Mouse (Mus musculus): Measurements from ENCODE around the gene Sim2. TPM values are rescaled to one million over a fixed set of nuclear protein-coding genes. Genes with fewer than 3 reads are reported as not detected.

Sim2 gene
- polyA plus RNA-seq, 1 experiment from 2014 or later = not detected

- H3K4me2 ChIP-seq (ENCODE audit: low read depth, low read length) = no peak overlapping the region
- 3% methylated on average over 12 of the region's 12 CpGs for whole genome bisulfite sequencing (ENCODE audit: insufficient replicate concordance)
- H3K36me3 ChIP-seq (ENCODE audit: control insufficient read depth, insufficient read depth) = no peaks in the 10 kb centered on the region
- no peak overlapping the region for H3K9ac ChIP-seq (ENCODE audit: low read depth, low read length)
- H3K27me3 ChIP-seq (ENCODE audit: control insufficient read depth, insufficient read depth, low read depth, low read length) = peaks cover 95% of the 10 kb centered on the region
- no peak for ATAC-seq (ENCODE audit: low read depth)
- no peak overlapping the region for H3K27ac ChIP-seq (ENCODE audit: low read length)
- no peaks in the 10 kb centered on the region for H3K9me3 ChIP-seq (replicated peaks; ENCODE audit: control insufficient read depth, low read length)
- no peaks in the 10 kb centered on the region for H3K4me1 ChIP-seq (ENCODE audit: control insufficient read depth, low read depth, low read length)
- H3K4me3 ChIP-seq (ENCODE audit: low read depth, low read length) = no peak overlapping the region
These were observed 7.9 kb downstream of the Sim2 start for GRCm38 (mm10) chr16:94092511-94093150.

GRCm38 (mm10) chr16:94093151-94093863, 8.6 kb downstream of the Sim2 start:
- no peak overlapping the region for H3K27ac ChIP-seq (ENCODE audit: low read length)
- peaks cover 95% of the 10 kb centered on the region for H3K27me3 ChIP-seq (ENCODE audit: control insufficient read depth, insufficient read depth, low read depth, low read length)
- H3K4me1 ChIP-seq (ENCODE audit: control insufficient read depth, low read depth, low read length) = no peaks in the 10 kb centered on the region
- H3K9me3 ChIP-seq (replicated peaks; ENCODE audit: control insufficient read depth, low read length) = no peaks in the 10 kb centered on the region
- ATAC-seq (ENCODE audit: low read depth) = no peak
- no peak overlapping the region for H3K9ac ChIP-seq (ENCODE audit: low read depth, low read length)
- H3K36me3 ChIP-seq (ENCODE audit: control insufficient read depth, insufficient read depth) = no peaks in the 10 kb centered on the region
- H3K4me2 ChIP-seq (ENCODE audit: low read depth, low read length) = no peak overlapping the region
- no peak overlapping the region for H3K4me3 ChIP-seq (ENCODE audit: low read depth, low read length)
- WGBS (ENCODE audit: insufficient replicate concordance) = 2% methylated on average over 24 of the region's 24 CpGs

GRCm38 (mm10) chr16:94094251-94095108, 9.7 kb downstream of the Sim2 start:
- Histone ChIP-seq H3K9ac (ENCODE audit: low read depth, low read length) (no peak overlapping the region), H3K27ac (ENCODE audit: low read length) (no peak overlapping the region), H3K4me1 (ENCODE audit: control insufficient read depth, low read depth, low read length) (no peaks in the 10 kb centered on the region), H3K4me2 (ENCODE audit: low read depth, low read length) (no peak overlapping the region), H3K36me3 (ENCODE audit: control insufficient read depth, insufficient read depth) (no peaks in the 10 kb centered on the region), H3K27me3 (ENCODE audit: control insufficient read depth, insufficient read depth, low read depth, low read length) (peaks cover 88% of the 10 kb centered on the region), H3K4me3 (ENCODE audit: low read depth, low read length) (no peak overlapping the region), H3K9me3 (replicated peaks; ENCODE audit: control insufficient read depth, low read length) (no peaks in the 10 kb centered on the region)
- ATAC-seq (ENCODE audit: low read depth) = no peak
- 2% methylated on average over 48 of the region's 48 CpGs for WGBS (ENCODE audit: insufficient replicate concordance)

GRCm38 (mm10) chr16:94095109-94095822, 10.5 kb downstream of the Sim2 start:
- Histone ChIP-seq H3K27me3 (ENCODE audit: control insufficient read depth, insufficient read depth, low read depth, low read length) (peaks cover 80% of the 10 kb centered on the region), H3K9ac (ENCODE audit: low read depth, low read length) (no peak overlapping the region)
- WGBS (ENCODE audit: insufficient replicate concordance) = under 1% methylated on average over 26 of the region's 26 CpGs

GRCm38 (mm10) chr16:94096479-94096878, 11.7 kb downstream of the Sim2 start:
- no peak for ATAC-seq (ENCODE audit: low read depth)
- Histone ChIP-seq H3K4me1 (ENCODE audit: control insufficient read depth, low read depth, low read length) (no peaks in the 10 kb centered on the region), H3K27ac (ENCODE audit: low read length) (no peak overlapping the region), H3K4me3 (ENCODE audit: low read depth, low read length) (no peak overlapping the region), H3K36me3 (ENCODE audit: control insufficient read depth, insufficient read depth) (no peaks in the 10 kb centered on the region), H3K9ac (ENCODE audit: low read depth, low read length) (no peak overlapping the region), H3K27me3 (ENCODE audit: control insufficient read depth, insufficient read depth, low read depth, low read length) (peaks cover 72% of the 10 kb centered on the region), H3K4me2 (ENCODE audit: low read depth, low read length) (no peak overlapping the region), H3K9me3 (replicated peaks; ENCODE audit: control insufficient read depth, low read length) (no peaks in the 10 kb centered on the region)
- 4% methylated on average over 14 of the region's 14 CpGs for WGBS (ENCODE audit: insufficient replicate concordance)

More at GRCm38 (mm10) chr16:94095109-94095822, 10.5 kb downstream of the Sim2 start:
- no peaks in the 10 kb centered on the region for H3K9me3 ChIP-seq (replicated peaks; ENCODE audit: control insufficient read depth, low read length)
- H3K4me2 ChIP-seq (ENCODE audit: low read depth, low read length) = no peak overlapping the region
- H3K27ac ChIP-seq (ENCODE audit: low read length) = no peak overlapping the region
- no peak for ATAC-seq (ENCODE audit: low read depth)
- H3K4me1 ChIP-seq (ENCODE audit: control insufficient read depth, low read depth, low read length) = no peaks in the 10 kb centered on the region
- H3K36me3 ChIP-seq (ENCODE audit: control insufficient read depth, insufficient read depth) = no peaks in the 10 kb centered on the region
- H3K4me3 ChIP-seq (ENCODE audit: low read depth, low read length) = no peak overlapping the region

GRCm38 (mm10) chr16:94097724-94098455, 13.2 kb downstream of the Sim2 start:
- H3K4me2 ChIP-seq (ENCODE audit: low read depth, low read length) = no peak overlapping the region
- H3K4me1 ChIP-seq (ENCODE audit: control insufficient read depth, low read depth, low read length) = no peaks in the 10 kb centered on the region
- H3K27me3 ChIP-seq (ENCODE audit: control insufficient read depth, insufficient read depth, low read depth, low read length) = peaks cover 61% of the 10 kb centered on the region
- no peak for ATAC-seq (ENCODE audit: low read depth)
- H3K4me3 ChIP-seq (ENCODE audit: low read depth, low read length) = no peak overlapping the region
- H3K9me3 ChIP-seq (replicated peaks; ENCODE audit: control insufficient read depth, low read length) = no peaks in the 10 kb centered on the region
- no peaks in the 10 kb centered on the region for H3K36me3 ChIP-seq (ENCODE audit: control insufficient read depth, insufficient read depth)
- 10% methylated on average over 12 of the region's 12 CpGs for WGBS (ENCODE audit: insufficient replicate concordance)
- H3K27ac ChIP-seq (ENCODE audit: low read length) = no peak overlapping the region
- H3K9ac ChIP-seq (ENCODE audit: low read depth, low read length) = no peak overlapping the region

- H3K27ac ChIP-seq (ENCODE audit: low read length) = no peak overlapping the region
- no peak for ATAC-seq (ENCODE audit: low read depth)
- no peaks in the 10 kb centered on the region for H3K27me3 ChIP-seq (ENCODE audit: control insufficient read depth, insufficient read depth, low read depth, low read length)
- H3K4me3 ChIP-seq (ENCODE audit: low read depth, low read length) = no peak overlapping the region
- 45% methylated on average over 7 of the region's 7 CpGs for WGBS (ENCODE audit: insufficient replicate concordance)
- no peaks in the 10 kb centered on the region for H3K4me1 ChIP-seq (ENCODE audit: control insufficient read depth, low read depth, low read length)
- H3K4me2 ChIP-seq (ENCODE audit: low read depth, low read length) = no peak overlapping the region
- no peak overlapping the region for H3K9ac ChIP-seq (ENCODE audit: low read depth, low read length)
- H3K9me3 ChIP-seq (replicated peaks; ENCODE audit: control insufficient read depth, low read length) = no peaks in the 10 kb centered on the region
- H3K36me3 ChIP-seq (ENCODE audit: control insufficient read depth, insufficient read depth) = no peaks in the 10 kb centered on the region
These were observed 28.4 kb downstream of the Sim2 start for GRCm38 (mm10) chr16:94113160-94113559.

- Histone ChIP-seq H3K4me3 (ENCODE audit: low read depth, low read length) (no peak overlapping the region), H3K27me3 (ENCODE audit: control insufficient read depth, insufficient read depth, low read depth, low read length) (no peaks in the 10 kb centered on the region), H3K27ac (ENCODE audit: low read length) (no peak overlapping the region), H3K36me3 (ENCODE audit: control insufficient read depth, insufficient read depth) (no peaks in the 10 kb centered on the region), H3K4me1 (ENCODE audit: control insufficient read depth, low read depth, low read length) (no peaks in the 10 kb centered on the region), H3K9ac (ENCODE audit: low read depth, low read length) (no peak overlapping the region), H3K4me2 (ENCODE audit: low read depth, low read length) (no peak overlapping the region), H3K9me3 (replicated peaks; ENCODE audit: control insufficient read depth, low read length) (no peaks in the 10 kb centered on the region)
- no peak for ATAC-seq (ENCODE audit: low read depth)
- WGBS (ENCODE audit: insufficient replicate concordance) = 60% methylated on average over 9 of the region's 9 CpGs
These were observed 30.0 kb downstream of the Sim2 start for GRCm38 (mm10) chr16:94114693-94115092.

Measured in liver, embryonic 16.5 days (tissue).